Mouse (Mus musculus): Measurements from ENCODE around the gene Mtus2.

- TF ChIP-seq MYC (IDR thresholded peaks at IDR 0.05; ENCODE audit: low read depth, low read length), result no peak
- TF ChIP-seq CTCF (IDR thresholded peaks at IDR 0.05 in 2 of 3, conservative IDR thresholded peaks at IDR 0.05 in 1 of 3; ENCODE audit: control insufficient read depth in 1 of 3, insufficient read depth in 1 of 3, low read depth in 2 of 3, low read length in 3 of 3, poor library complexity in 1 of 3, severe bottlenecking in 1 of 3), result no peak
- TF ChIP-seq POLR2A (IDR thresholded peaks at IDR 0.05; ENCODE audit: control insufficient read depth in 1 of 2, insufficient read depth in 1 of 2, low read depth in 1 of 2, low read length in 2 of 2, poor library complexity in 1 of 2), result no peak
- no peak for TF ChIP-seq RAD21 (IDR thresholded peaks at IDR 0.05; ENCODE audit: low read depth, low read length)
- no peak for TF ChIP-seq RCOR1 (IDR thresholded peaks at IDR 0.05; ENCODE audit: low read depth, low read length)
- no peak for TF ChIP-seq POLR2AphosphoS2 (IDR thresholded peaks at IDR 0.05; ENCODE audit: low read length)
- no peak for TF ChIP-seq EP300 (IDR thresholded peaks at IDR 0.05; ENCODE audit: low read depth in 1 of 2, low read length in 2 of 2)
- TF ChIP-seq HCFC1 (IDR thresholded peaks at IDR 0.05; ENCODE audit: low read depth, low read length), result no peak
- TF ChIP-seq ETS1 (IDR thresholded peaks at IDR 0.05; ENCODE audit: low read depth, low read length), result no peak
- no peak for TF ChIP-seq GABPA (IDR thresholded peaks at IDR 0.05; ENCODE audit: low read depth, low read length)
- TF ChIP-seq USF1 (IDR thresholded peaks at IDR 0.05; ENCODE audit: low read depth, low read length), result no peak
- TF ChIP-seq ZNF384 (IDR thresholded peaks at IDR 0.05; ENCODE audit: low read depth, low read length), result no peak
These were observed 405.2 kb downstream of the Mtus2 start for GRCm38 (mm10) chr5:148362296-148362695.
